Mouse (Mus musculus) CH12F3 (cell line): Measurements from ENCODE around the gene Med1.
"Not testable (repeated sequence)": the region's sequence is repeated elsewhere in the genome, so short reads cannot be mapped to it uniquely, and the experiment has no call there.

Experiments
- in situ Hi-C: fragments of 300-500 bp; cut with MboI; formaldehyde crosslinking; loops from 2 replicates; pipeline ENCODE4 v1.14.3; 2020; ENCODE audit warnings: low sequenced_read_pairs

Med1 gene

GRCm38 (mm10) chr11:98192901-98193805, at the start of gene Med1:
Med1 (minus strand) TSS chr11:98193293.
- in situ Hi-C loops = no loop called here

GRCm38 (mm10) chr11:98238995-98239394, 45.9 kb upstream of the Med1 start:
- in situ Hi-C loops = no loop called here

GRCm38 (mm10) chr11:98238416-98238815, 45.3 kb upstream of the Med1 start:
- in situ Hi-C loops = no loop called here

- in situ Hi-C loops = no loop called here
Observed at GRCm38 (mm10) chr11:98226349-98226748, 33.3 kb upstream of the Med1 start.

- in situ Hi-C loops = no loop called here
Observed at GRCm38 (mm10) chr11:98213311-98213710, 20.2 kb upstream of the Med1 start.

- in situ Hi-C loops = not testable (repeated sequence)
Observed at GRCm38 (mm10) chr11:98209661-98210060, 16.6 kb upstream of the Med1 start.

GRCm38 (mm10) chr11:98206281-98206680, 13.2 kb upstream of the Med1 start:
- in situ Hi-C loops = not testable (repeated sequence)

- in situ Hi-C loops = no loop called here
Observed at GRCm38 (mm10) chr11:98205463-98205862, 12.4 kb upstream of the Med1 start.

GRCm38 (mm10) chr11:98203931-98204421, 10.9 kb upstream of the Med1 start:
- in situ Hi-C loops = no loop called here

GRCm38 (mm10) chr11:98203351-98203911, 10.3 kb upstream of the Med1 start:
- in situ Hi-C loops = no loop called here

- in situ Hi-C loops = no loop called here
Observed at GRCm38 (mm10) chr11:98202641-98203350, 9.7 kb upstream of the Med1 start, which contains the start of gene Cdk12. Cdk12 (plus strand) TSS chr11:98203059.

- in situ Hi-C loops = no loop called here
Observed at GRCm38 (mm10) chr11:98201791-98202640, 8.9 kb upstream of the Med1 start.

GRCm38 (mm10) chr11:98190820-98191219, 2.3 kb downstream of the Med1 start:
- in situ Hi-C loops = no loop called here

GRCm38 (mm10) chr11:98187640-98188395, 5.3 kb downstream of the Med1 start:
- in situ Hi-C loops = no loop called here

- in situ Hi-C loops = not testable (repeated sequence)
Observed at GRCm38 (mm10) chr11:98182149-98182548, 10.9 kb downstream of the Med1 start.

GRCm38 (mm10) chr11:98168400-98168799, 24.7 kb downstream of the Med1 start:
- in situ Hi-C loops = no loop called here

GRCm38 (mm10) chr11:98155094-98155493, 38.0 kb downstream of the Med1 start:
- in situ Hi-C loops = no loop called here

- in situ Hi-C loops = no loop called here
Observed at GRCm38 (mm10) chr11:98150625-98151156, 42.4 kb downstream of the Med1 start.
